Mouse (Mus musculus) embryonic facial prominence, embryonic 12.5 days (tissue): ENCODE measurements around the gene Pip5k1b. TPM values are rescaled to one million over a fixed set of nuclear protein-coding genes. Genes with fewer than 3 reads are reported as not detected.

Source experiments
- ATAC-seq: fragments of 200-750 bp; cut with Nextera tagmentation; 2 replicates; pipeline ENCODE4 v1.8.0; 2017; ENCODE audit not compliant: insufficient number of reproducible peaks, insufficient read depth, low FRiP score, low TSS enrichment
- H3K27ac ChIP-seq: fragments of 300-500 bp; sonication (generic); 2 replicates; pipeline ENCODE4 v1.5.1; 2016; ENCODE audit warnings: mild to moderate bottlenecking
- H3K27me3 ChIP-seq: fragments of 300-500 bp; sonication (generic); 2 replicates; pipeline ENCODE4 v1.6.1; 2016; ENCODE audit warnings: mild to moderate bottlenecking, moderate library complexity
- H3K36me3 ChIP-seq: fragments of 300-500 bp; sonication (generic); 2 replicates; pipeline ENCODE4 v1.6.1; 2016; ENCODE audit warnings: mild to moderate bottlenecking
- H3K4me1 ChIP-seq: fragments of 300-500 bp; sonication (generic); 2 replicates; pipeline ENCODE4 v1.6.1; 2016
- H3K4me2 ChIP-seq: fragments of 300-500 bp; sonication (generic); replicated peaks from 2 replicates; pipeline ENCODE4 v1.6.1; 2016; ENCODE audit warnings: mild to moderate bottlenecking, moderate library complexity
- H3K4me3 ChIP-seq: fragments of 300-500 bp; sonication (generic); 2 replicates; pipeline ENCODE4 v1.5.1; 2016; ENCODE audit warnings: mild to moderate bottlenecking
- H3K9ac ChIP-seq: fragments of 300-500 bp; sonication (generic); 2 replicates; pipeline ENCODE4 v1.6.1; 2016; ENCODE audit warnings: mild to moderate bottlenecking, moderate library complexity
- H3K9me3 ChIP-seq: fragments of 300-500 bp; sonication (generic); 2 replicates; pipeline ENCODE4 v1.6.1; 2016; ENCODE audit warnings: mild to moderate bottlenecking, moderate library complexity
- WGBS: fragments of 180-500 bp; shearing (Covaris S2); methylation state at CpG from one replicate; pipeline ENCODE4 v1.1.7; 2016; 5-methylcytosine and 5-hydroxymethylcytosine counted together
- polyA plus RNA-seq: library from polyadenylated mRNA; unstranded; fragments of >200 nt; fragmentation: Nextera tagmentation; extraction: Ambion mirVana; gene quantifications from 2 replicates; pipeline ENCODE4 v1.2.1, GENCODE M21; 2016

The Pip5k1b gene
- polyA plus RNA-seq, 1 experiment from 2014 or later: 2.0 TPM

DNA sequence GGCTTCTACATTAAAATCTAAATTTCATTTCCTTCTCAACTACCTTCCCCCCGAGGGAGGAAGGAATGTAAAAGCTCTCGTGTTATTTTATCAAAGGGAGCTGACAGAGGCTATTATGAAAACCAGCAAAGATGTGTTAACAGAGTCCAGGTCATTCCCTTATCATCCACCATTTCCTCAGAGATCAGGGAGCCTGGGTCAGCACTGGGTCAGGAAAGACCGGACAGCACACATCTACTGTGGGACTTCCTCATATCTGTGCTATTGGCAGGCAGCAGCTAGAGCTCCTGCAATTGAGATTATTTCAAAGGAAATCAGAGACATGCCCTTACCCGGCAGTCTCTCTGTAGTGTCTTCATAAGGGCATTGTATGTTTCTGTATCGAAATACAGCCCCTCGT, 177.2 kb downstream of the Pip5k1b start:
- H3K27me3 ChIP-seq: no peaks in the 10 kb centered on the region
- 29% methylated on average over 6 of the region's 6 CpGs for WGBS
- ATAC-seq: no peak
- H3K4me2 ChIP-seq: no peak overlapping the region
- H3K9ac ChIP-seq: no peak overlapping the region; the same call in 1 of the 2 replicates
- no peaks in the 10 kb centered on the region for H3K9me3 ChIP-seq
- H3K4me3 ChIP-seq: no peak overlapping the region
- H3K27ac ChIP-seq: no peak overlapping the region
- H3K36me3 ChIP-seq: no peaks in the 10 kb centered on the region
- peaks cover 5% of the 10 kb centered on the region for H3K4me1 ChIP-seq

DNA sequence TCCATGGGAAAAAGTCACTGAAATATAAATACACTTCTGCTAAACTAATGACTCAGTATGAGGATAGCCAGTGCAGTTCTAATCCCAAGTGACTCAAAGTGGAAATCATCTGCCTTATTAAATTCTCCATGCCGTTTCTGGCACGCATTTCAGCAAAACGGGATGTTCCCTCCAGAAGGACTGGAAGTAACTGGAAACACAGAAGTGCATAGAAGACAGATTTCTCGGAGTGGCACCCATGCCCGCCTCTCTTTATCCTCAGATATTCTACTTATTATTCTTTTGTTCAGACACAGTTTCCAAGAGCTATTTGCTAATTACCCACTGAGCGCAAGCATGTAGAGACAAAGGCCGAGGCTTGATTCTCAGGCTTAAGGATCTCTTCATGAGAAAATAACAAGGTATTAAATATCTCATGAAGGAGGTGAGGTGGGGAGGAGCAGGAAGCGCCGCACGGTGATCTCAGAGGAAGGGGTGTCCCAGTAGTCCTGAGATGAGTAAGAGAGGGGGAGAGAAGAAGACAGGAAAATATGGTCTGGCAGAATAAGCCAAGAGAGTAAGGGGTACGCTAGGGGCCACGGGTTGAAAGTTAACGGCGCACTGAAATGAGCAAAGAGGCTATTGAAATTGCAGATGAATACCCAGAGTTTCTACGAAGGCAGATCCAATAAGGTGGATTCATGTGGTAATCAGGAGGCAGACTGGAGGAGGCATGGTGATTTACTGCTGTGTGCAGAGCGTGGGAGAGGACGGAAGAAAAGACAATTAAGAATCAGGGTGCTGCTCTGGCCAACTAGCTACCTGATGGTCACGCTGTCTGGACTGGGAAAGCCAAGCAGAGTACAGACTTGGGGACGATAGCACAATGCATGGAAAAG, 183.7 kb downstream of the Pip5k1b start:
- no peak overlapping the region for H3K9ac ChIP-seq
- no peak overlapping the region for H3K4me2 ChIP-seq
- H3K27ac ChIP-seq: no peak overlapping the region

GRCm38 (mm10) chr19:24368419-24368818, 187.3 kb downstream of the Pip5k1b start:
- H3K4me3 ChIP-seq: no peak overlapping the region
- H3K9me3 ChIP-seq: no peaks in the 10 kb centered on the region
- H3K9ac ChIP-seq: no peak overlapping the region
- H3K4me2 ChIP-seq: no peak overlapping the region
- H3K36me3 ChIP-seq: no peaks in the 10 kb centered on the region
- H3K4me1 ChIP-seq: no peaks in the 10 kb centered on the region
- no peaks in the 10 kb centered on the region for H3K27me3 ChIP-seq
- 80% methylated on average over 6 of the region's 6 CpGs for WGBS
- no peak for ATAC-seq
- H3K27ac ChIP-seq: no peak overlapping the region

More for the DNA sequence above, 183.7 kb downstream of the Pip5k1b start:
- no peaks in the 10 kb centered on the region for H3K36me3 ChIP-seq
- H3K4me1 ChIP-seq: no peaks in the 10 kb centered on the region
- H3K9me3 ChIP-seq: no peaks in the 10 kb centered on the region
- WGBS: 66% methylated on average over 19 of the region's 19 CpGs
- no peak overlapping the region for H3K4me3 ChIP-seq
- no peaks in the 10 kb centered on the region for H3K27me3 ChIP-seq
- no peak for ATAC-seq

GRCm38 (mm10) chr19:24367722-24368121, 187.9 kb downstream of the Pip5k1b start:
- WGBS: 88% methylated on average over 4 of the region's 4 CpGs

DNA sequence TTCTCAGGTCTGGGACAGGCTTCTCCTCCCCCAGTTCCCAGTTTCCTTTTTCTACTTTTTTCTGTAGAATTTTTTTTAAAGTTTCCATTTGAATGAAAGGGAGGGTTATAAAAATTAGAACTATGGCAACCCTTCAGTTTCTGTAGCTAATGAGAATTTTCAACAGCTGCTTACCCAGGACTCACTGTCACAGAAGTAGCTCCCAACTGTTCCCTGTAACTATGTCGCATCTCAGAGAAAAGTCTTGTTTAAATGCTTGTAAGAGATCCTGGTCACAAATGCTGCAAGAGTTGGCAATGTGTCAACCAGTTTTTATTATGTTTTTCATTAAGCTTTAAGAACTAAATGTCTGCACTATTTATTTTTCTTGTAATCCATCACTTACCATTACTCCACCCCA, 188.9 kb downstream of the Pip5k1b start:
- H3K4me3 ChIP-seq: no peak overlapping the region
- no peak for ATAC-seq
- WGBS: 83% methylated on average over 1 of the region's 1 CpGs
- no peak overlapping the region for H3K4me2 ChIP-seq
- no peaks in the 10 kb centered on the region for H3K4me1 ChIP-seq
- H3K36me3 ChIP-seq: no peaks in the 10 kb centered on the region
- H3K9ac ChIP-seq: no peak overlapping the region
- no peaks in the 10 kb centered on the region for H3K27me3 ChIP-seq
- H3K9me3 ChIP-seq: no peaks in the 10 kb centered on the region
- H3K27ac ChIP-seq: no peak overlapping the region

More at GRCm38 (mm10) chr19:24367722-24368121, 187.9 kb downstream of the Pip5k1b start:
- no peaks in the 10 kb centered on the region for H3K36me3 ChIP-seq
- H3K4me2 ChIP-seq: no peak overlapping the region
- H3K4me3 ChIP-seq: no peak overlapping the region
- no peaks in the 10 kb centered on the region for H3K4me1 ChIP-seq
- ATAC-seq: no peak
- no peaks in the 10 kb centered on the region for H3K27me3 ChIP-seq
- H3K9me3 ChIP-seq: no peaks in the 10 kb centered on the region
- H3K9ac ChIP-seq: no peak overlapping the region
- no peak overlapping the region for H3K27ac ChIP-seq

- H3K36me3 ChIP-seq: no peaks in the 10 kb centered on the region
- WGBS: 57% methylated on average over 8 of the region's 8 CpGs
Observed at GRCm38 (mm10) chr19:24362626-24363321, 192.9 kb downstream of the Pip5k1b start.

DNA sequence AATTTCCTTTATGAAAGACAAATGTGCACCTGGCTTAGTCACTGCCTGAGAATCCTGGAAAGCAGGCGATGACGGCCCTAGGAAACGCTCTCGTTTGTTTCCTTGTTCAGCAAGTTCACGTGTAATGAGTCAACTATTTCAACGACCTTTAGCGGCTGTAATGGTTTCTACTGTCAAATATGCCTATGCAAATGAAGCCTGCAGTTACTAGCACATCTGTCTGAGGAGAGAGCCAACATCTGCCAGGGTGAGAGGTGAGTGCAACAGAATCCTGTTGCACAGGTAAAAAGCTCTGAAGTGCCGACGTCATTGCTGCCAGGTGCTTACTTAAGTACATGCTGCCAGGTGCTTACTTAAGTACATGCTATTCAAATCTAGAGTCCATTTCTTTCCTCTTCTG, 196.4 kb downstream of the Pip5k1b start:
- WGBS: 81% methylated on average over 9 of the region's 9 CpGs
- Histone ChIP-seq H3K36me3 (no peaks in the 10 kb centered on the region), H3K4me3 (no peak overlapping the region)

More at GRCm38 (mm10) chr19:24362626-24363321, 192.9 kb downstream of the Pip5k1b start:
- no peaks in the 10 kb centered on the region for H3K4me1 ChIP-seq
- no peaks in the 10 kb centered on the region for H3K27me3 ChIP-seq
- H3K9me3 ChIP-seq: no peaks in the 10 kb centered on the region
- no peak overlapping the region for H3K9ac ChIP-seq
- H3K4me2 ChIP-seq: no peak overlapping the region
- H3K27ac ChIP-seq: no peak overlapping the region
- no peak for ATAC-seq
- H3K4me3 ChIP-seq: no peak overlapping the region

GRCm38 (mm10) chr19:24352298-24352959, 203.2 kb downstream of the Pip5k1b start:
- no peak overlapping the region for H3K9ac ChIP-seq
- 89% methylated on average over 5 of the region's 5 CpGs for WGBS

More for the DNA sequence above, 196.4 kb downstream of the Pip5k1b start:
- no peaks in the 10 kb centered on the region for H3K9me3 ChIP-seq
- peaks cover 6% of the 10 kb centered on the region; the same call in 1 of the 2 replicates for H3K4me1 ChIP-seq
- H3K27me3 ChIP-seq: no peaks in the 10 kb centered on the region
- H3K4me2 ChIP-seq: no peak overlapping the region
- no peak overlapping the region for H3K27ac ChIP-seq
- no peak for ATAC-seq
- H3K9ac ChIP-seq: no peak overlapping the region

DNA sequence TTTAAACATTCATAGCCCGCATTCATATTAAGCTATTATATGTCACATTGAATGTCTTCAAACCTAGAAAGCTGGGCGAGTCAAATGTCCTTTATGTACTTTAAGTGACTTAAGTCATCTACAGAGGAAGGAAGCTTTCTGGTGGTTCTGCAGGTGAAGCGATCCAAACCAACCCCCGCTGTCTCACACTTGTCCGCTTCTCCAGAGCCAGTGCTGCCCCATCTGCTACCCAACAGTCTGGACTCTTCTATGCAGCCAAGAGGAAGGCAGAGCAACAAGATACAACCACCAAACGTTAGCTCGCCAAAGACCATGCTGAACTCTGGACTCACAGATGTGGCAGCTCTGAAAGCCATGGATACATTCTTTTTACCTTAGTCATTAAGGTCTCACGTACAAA, 211.2 kb downstream of the Pip5k1b start:
- no peaks in the 10 kb centered on the region for H3K36me3 ChIP-seq
- no peak overlapping the region for H3K4me3 ChIP-seq
- no peak overlapping the region for H3K4me2 ChIP-seq
- no peaks in the 10 kb centered on the region; the same call in 1 of the 2 replicates for H3K27me3 ChIP-seq
- no peaks in the 10 kb centered on the region for H3K4me1 ChIP-seq
- no peak overlapping the region for H3K9ac ChIP-seq
- WGBS: 90% methylated on average over 8 of the region's 8 CpGs
- no peak for ATAC-seq
- no peak overlapping the region for H3K27ac ChIP-seq
- no peaks in the 10 kb centered on the region for H3K9me3 ChIP-seq

More at GRCm38 (mm10) chr19:24352298-24352959, 203.2 kb downstream of the Pip5k1b start:
- ATAC-seq: no peak
- no peaks in the 10 kb centered on the region for H3K9me3 ChIP-seq
- no peak overlapping the region for H3K4me3 ChIP-seq
- peaks cover 6% of the 10 kb centered on the region; the same call in 1 of the 2 replicates for H3K4me1 ChIP-seq
- no peak overlapping the region for H3K4me2 ChIP-seq
- no peaks in the 10 kb centered on the region for H3K36me3 ChIP-seq
- H3K27me3 ChIP-seq: no peaks in the 10 kb centered on the region
- no peak overlapping the region for H3K27ac ChIP-seq

- no peaks in the 10 kb centered on the region; the same call in 1 of the 2 replicates for H3K27me3 ChIP-seq
- H3K4me1 ChIP-seq: no peaks in the 10 kb centered on the region
- no peaks in the 10 kb centered on the region for H3K9me3 ChIP-seq
- no peak overlapping the region for H3K27ac ChIP-seq
- no peak overlapping the region for H3K9ac ChIP-seq
- no peak for ATAC-seq
- no peak overlapping the region for H3K4me2 ChIP-seq
- H3K4me3 ChIP-seq: no peak overlapping the region
- no peaks in the 10 kb centered on the region for H3K36me3 ChIP-seq
- WGBS: 82% methylated on average over 5 of the region's 5 CpGs
Observed at GRCm38 (mm10) chr19:24342786-24343185, 212.9 kb downstream of the Pip5k1b start.

DNA sequence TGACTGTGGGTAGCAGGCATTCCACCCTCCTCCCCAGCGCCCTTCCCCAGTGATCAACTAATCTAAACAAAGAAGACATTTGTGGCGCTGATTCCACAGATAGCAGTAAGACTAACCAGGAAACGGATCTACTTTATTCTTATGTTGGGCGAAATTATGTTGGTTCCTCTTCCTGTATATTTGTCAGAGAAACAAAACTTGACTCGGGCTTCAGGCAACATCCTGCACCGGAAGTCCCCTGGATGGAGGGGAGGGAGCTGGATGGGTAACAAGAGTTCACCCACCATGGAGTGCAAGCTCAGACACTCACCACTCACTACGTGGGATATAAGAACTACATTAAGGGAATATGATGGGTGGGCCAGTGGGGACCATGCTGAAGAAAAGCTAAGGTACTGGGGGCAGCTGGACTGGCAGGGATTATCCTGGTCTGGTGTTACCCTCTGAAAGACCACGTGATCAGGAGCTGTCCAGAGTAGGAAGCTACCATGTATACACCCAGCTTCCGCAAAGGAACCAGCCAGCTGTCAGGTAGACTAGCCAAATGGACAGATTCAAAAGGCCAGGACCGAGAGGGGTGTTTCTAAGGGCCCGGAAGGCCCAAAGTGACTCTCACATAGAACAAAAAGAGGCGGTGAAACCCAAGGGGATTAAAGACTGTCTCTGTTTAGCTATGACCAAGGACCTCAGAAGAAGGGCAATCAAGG, 219.1 kb downstream of the Pip5k1b start:
- Histone ChIP-seq H3K4me2 (no peak overlapping the region), H3K4me3 (no peak overlapping the region), H3K27ac (no peak overlapping the region), H3K9ac (no peak overlapping the region), H3K36me3 (no peaks in the 10 kb centered on the region), H3K4me1 (no peaks in the 10 kb centered on the region), H3K9me3 (no peaks in the 10 kb centered on the region), H3K27me3 (no peaks in the 10 kb centered on the region; the same call in 1 of the 2 replicates)
- 61% methylated on average over 12 of the region's 12 CpGs for WGBS
- ATAC-seq: no peak
